Mouse (Mus musculus) brain, adult 2 months (tissue): Measurements from ENCODE around the gene Magi2.
"Not testable (repeated sequence)": the region's sequence is repeated elsewhere in the genome, so short reads cannot be mapped to it uniquely, and the experiment has no call there.

ENCODE experiments used
- DNase-seq: peaks from one replicate; pipeline ENCODE4 v3.0.0; 2011; ENCODE audit warnings: low read depth, low spot score

Magi2 gene

DNA sequence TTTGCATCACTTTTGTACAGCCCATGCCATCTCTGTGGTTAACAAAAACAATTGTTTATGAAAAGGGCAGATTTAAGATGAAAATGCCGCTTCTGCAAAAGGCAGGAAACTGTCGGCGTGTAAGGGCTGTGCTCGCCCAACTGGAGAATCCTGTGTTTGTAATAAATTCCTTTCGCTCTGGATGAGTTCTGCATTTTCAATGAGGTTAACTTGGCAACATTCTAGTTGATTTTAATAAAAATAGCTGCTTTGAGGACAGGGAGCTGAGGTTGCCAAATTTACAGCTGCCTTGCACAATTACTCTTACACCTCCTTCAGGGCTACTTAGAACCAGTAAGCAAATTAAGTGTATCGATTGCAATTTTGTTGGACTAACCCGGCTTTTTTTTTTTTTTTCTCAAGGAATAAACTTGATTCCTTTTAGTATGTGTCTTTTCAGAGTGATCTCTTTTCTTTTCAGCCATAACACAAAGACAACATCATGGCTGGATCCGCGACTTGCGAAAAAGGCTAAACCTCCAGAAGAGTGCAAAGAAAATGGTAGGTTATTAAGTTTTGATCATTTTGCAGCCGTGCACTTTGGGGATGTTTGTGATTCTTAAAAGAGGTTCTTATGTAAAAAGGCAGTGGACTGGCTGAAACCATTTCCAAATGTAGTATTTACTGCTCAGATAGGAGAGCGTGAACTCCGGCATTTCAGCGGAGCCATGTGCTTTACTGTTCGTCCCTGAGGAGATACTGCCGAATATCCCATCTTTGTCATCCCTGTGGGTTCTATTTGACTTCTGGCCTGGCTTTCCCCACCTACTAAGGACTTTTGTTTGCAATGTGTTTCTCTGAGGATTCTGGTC is 1001.3 kb downstream of the Magi2 start:
- DNase-seq = peak; percentile 69

DNA sequence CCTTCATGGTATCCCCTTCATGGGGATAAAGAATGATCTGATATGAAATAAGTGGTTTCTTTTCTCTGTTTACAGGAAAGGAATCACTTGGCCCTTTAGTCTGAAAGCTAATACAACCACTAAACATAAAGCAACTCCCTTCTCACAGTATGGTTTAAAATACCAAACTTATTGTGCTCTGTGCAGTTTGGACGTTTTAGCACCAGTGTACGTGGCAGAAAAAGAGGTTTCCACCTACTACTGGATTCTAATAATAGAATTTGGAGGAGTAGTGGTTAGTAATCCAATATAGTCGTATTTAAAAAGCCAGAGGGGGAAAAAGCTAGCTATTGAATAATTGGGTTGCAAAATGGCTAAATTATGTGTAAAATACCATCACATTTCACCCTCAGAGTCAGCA is 1005.1 kb downstream of the Magi2 start:
- peak; percentile 57 for DNase-seq

- no peak for DNase-seq
These were observed 1014.7 kb downstream of the Magi2 start for GRCm38 (mm10) chr5:20241523-20241922.

DNA sequence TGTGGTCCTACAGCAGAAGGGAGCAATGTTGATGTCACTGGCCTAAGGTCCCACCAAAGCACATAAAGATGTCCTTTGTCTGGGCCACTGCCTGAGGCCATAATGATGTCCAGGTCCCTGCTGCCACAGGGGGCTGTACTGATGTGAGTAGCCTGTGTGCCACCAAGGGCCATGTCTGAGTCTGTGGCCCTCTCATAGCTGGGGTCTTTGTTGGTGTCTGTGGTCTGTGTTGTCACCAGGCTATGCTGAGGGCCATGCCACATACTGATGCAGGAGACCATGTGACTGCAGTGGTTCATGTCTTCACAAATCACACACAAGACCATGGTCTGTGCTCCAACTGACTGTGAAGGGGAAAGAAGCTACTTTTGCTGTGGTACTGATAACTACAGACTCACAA is 1015.7 kb downstream of the Magi2 start:
- DNase-seq = no peak

DNA sequence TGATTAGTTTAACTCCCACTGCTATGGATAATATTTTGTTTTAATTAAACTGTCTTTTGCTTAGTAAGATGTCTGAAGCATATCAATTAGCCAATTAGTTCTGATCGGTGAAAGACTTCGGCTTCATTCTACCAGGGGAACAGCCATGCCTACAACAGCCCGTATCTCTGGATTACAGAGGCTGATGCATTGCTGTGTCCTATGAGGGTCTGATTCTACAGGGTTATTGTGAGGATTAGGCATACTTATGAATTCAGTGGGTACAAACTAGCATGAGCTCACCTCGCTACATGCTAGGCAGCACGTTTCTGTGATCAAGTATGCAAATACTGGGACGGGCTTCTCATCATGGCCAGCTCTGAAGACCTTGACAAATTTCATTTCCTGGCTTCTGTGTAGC is 1022.5 kb downstream of the Magi2 start:
- DNase-seq = no peak

- DNase-seq = peak; percentile 61
These were observed 1024.7 kb downstream of the Magi2 start for GRCm38 (mm10) chr5:20251541-20251940.

- peak; percentile 78 for DNase-seq
These were observed 1029.5 kb downstream of the Magi2 start for GRCm38 (mm10) chr5:20256150-20256868.

DNA sequence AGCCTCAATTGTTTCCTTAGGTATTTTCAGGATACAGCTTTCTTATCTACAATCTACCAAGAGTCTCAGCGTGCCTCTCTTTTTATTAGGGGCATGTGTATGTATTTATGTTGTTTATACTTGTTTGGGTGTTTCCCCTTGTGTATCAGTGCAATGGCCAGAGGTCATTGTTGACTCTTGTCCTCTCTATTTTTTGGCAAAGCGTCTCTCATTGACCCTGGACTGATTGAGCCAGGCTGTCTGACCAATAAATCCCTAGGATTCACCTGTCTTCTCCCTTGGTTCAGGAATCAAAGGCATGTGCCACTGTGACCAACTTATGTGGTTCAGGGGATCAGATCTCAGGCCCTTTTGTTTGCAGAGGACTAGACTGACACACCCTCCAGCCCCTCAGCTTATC is 1030.1 kb downstream of the Magi2 start:
- no peak for DNase-seq

GRCm38 (mm10) chr5:20257419-20257818 is 1030.6 kb downstream of the Magi2 start:
- no peak for DNase-seq

GRCm38 (mm10) chr5:20259719-20260118 is 1032.9 kb downstream of the Magi2 start:
- DNase-seq = peak; percentile 30

GRCm38 (mm10) chr5:20272680-20273079 is 1045.8 kb downstream of the Magi2 start:
- not testable (repeated sequence) for DNase-seq

GRCm38 (mm10) chr5:20275632-20276031 is 1048.8 kb downstream of the Magi2 start:
- DNase-seq = peak; percentile 86

DNA sequence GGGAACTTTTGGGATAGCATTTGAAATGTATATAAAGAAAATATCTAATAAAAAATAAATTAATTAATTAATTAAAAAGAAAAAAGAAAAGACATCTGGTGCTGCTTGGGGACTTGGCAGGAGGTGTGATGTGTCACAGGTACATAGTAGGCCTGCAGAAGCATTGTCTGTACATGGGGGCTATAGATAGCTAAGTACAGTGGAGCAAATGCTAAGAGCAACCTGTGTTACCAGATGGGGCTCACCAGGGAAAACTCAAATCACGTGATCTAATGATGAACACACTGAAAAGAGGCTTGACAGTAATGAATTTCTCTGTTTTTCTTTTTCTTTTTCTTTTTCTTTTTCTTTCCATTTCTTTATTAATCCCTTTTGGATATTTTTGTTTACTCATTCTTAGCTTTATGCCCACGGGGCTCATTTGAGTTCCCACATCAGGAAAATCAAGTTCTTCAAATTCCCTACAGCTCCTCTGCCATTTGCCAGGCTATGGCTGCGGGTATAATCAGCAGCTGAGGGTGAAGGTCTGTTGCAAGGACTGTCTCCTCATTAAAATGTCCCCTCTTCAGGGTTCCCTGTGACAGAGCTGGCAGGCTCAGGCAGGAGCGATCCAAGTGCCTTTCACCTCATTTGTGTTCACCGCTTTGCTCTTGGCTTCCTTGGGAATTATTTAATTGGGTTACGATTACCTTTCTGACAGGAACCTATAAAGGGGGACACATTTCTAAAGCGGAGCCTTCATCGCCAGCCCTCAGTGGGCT is 1058.4 kb downstream of the Magi2 start:
- peak; percentile 36 for DNase-seq

- DNase-seq = no peak
These were observed 1067.7 kb downstream of the Magi2 start for GRCm38 (mm10) chr5:20294521-20294920.

- no peak for DNase-seq
These were observed 1073.0 kb downstream of the Magi2 start for GRCm38 (mm10) chr5:20299816-20300215.

GRCm38 (mm10) chr5:20303056-20303965 is 1076.5 kb downstream of the Magi2 start:
- peak; percentile 85 for DNase-seq

DNA sequence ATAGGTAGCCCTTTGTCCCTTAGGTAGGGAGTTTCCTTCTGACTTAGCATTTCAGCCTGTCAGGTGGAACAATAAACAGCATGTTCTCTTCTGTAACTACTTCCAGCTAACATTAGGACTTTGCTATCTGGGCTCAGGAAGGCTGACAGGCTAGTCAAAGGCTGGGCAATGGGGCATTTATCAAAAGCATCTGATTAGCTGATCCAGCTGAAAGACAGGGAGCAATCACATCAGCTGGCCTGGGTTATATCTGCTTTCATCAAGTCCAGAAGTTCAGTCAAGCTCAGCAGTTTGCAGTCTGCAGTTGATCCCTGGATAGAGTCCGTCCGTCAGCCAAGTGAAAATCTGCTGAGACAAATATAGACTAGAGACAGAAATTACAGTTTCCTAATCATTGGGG is 1094.1 kb downstream of the Magi2 start:
- DNase-seq = no peak

- DNase-seq = no peak
These were observed 1098.5 kb downstream of the Magi2 start for GRCm38 (mm10) chr5:20325290-20325689.

GRCm38 (mm10) chr5:20328901-20329300 is 1102.1 kb downstream of the Magi2 start:
- DNase-seq = peak; percentile 70

- DNase-seq = peak; percentile 92
These were observed 1103.2 kb downstream of the Magi2 start for GRCm38 (mm10) chr5:20330025-20330424.

- DNase-seq = no peak
These were observed 1105.7 kb downstream of the Magi2 start for GRCm38 (mm10) chr5:20332574-20332973.
